Mouse (Mus musculus): ENCODE results near the gene Gm6020.
A peak's percentile ranks its signal among the peaks of the same experiment; 100 is the strongest.
"Not testable (repeated sequence)": the region's sequence is repeated elsewhere in the genome, so short reads cannot be mapped to it uniquely, and the experiment has no call there.

Gene Gm6020

GRCm38 (mm10) chr19:61183590-61183989 is at the start of gene Gm6020:
TSS of gene Gm6020 (plus strand) at chr19:61183890.
- not testable (repeated sequence) for DNase-seq (ENCODE audit: low spot score in 2 of 2)

- no peak for DNase-seq (ENCODE audit: low spot score in 2 of 2)
Measured at GRCm38 (mm10) chr19:61138655-61139054, 45.0 kb upstream of the Gm6020 start.

GRCm38 (mm10) chr19:61140342-61141206 is 43.1 kb upstream of the Gm6020 start, which contains the start of gene Zfp950:
TSS of gene Zfp950 (minus strand) at chr19:61140840.
- DNase-seq (ENCODE audit: low spot score in 2 of 2) = peak; percentile 90 to 96

- DNase-seq (ENCODE audit: low spot score in 2 of 2) = no peak
Measured at GRCm38 (mm10) chr19:61141299-61141698, 42.4 kb upstream of the Gm6020 start.

GRCm38 (mm10) chr19:61151372-61151700 is 32.4 kb upstream of the Gm6020 start:
- DNase-seq (ENCODE audit: low spot score in 2 of 2) = no peak

GRCm38 (mm10) chr19:61151701-61152420 is 31.8 kb upstream of the Gm6020 start:
- DNase-seq (ENCODE audit: low spot score in 2 of 2) = no peak

- no peak for DNase-seq (ENCODE audit: low spot score in 2 of 2)
Measured at GRCm38 (mm10) chr19:61175756-61176324, 7.8 kb upstream of the Gm6020 start, which contains the start of gene Gm7102. TSS of gene Gm7102 (minus strand) at chr19:61176309.

GRCm38 (mm10) chr19:61199316-61199715 is 15.6 kb downstream of the Gm6020 start:
- peak; percentile 89 to 92 for DNase-seq (ENCODE audit: low spot score in 2 of 2)

GRCm38 (mm10) chr19:61199836-61200235 is 16.1 kb downstream of the Gm6020 start:
- DNase-seq (ENCODE audit: low spot score in 2 of 2) = peak in 1 of 2 experiments; percentile 24

- not testable (repeated sequence) for DNase-seq (ENCODE audit: low spot score in 2 of 2)
Measured at GRCm38 (mm10) chr19:61207506-61207905, 23.8 kb downstream of the Gm6020 start.

- peak; percentile 31 to 32 for DNase-seq (ENCODE audit: low spot score in 2 of 2)
Measured at GRCm38 (mm10) chr19:61223706-61224328, 40.1 kb downstream of the Gm6020 start.

- peak; percentile 60 to 68 for DNase-seq (ENCODE audit: low spot score in 2 of 2)
Measured at GRCm38 (mm10) chr19:61224678-61225525, 41.2 kb downstream of the Gm6020 start.

GRCm38 (mm10) chr19:61225526-61226400 is 42.1 kb downstream of the Gm6020 start:
- DNase-seq (ENCODE audit: low spot score in 2 of 2) = peak; percentile 97 to 98

- peak; percentile 91 to 93 for DNase-seq (ENCODE audit: low spot score in 2 of 2)
Measured at GRCm38 (mm10) chr19:61226401-61226927, 42.8 kb downstream of the Gm6020 start.

GRCm38 (mm10) chr19:61226928-61227854 is 43.5 kb downstream of the Gm6020 start:
- peak; percentile 94 to 97 for DNase-seq (ENCODE audit: low spot score in 2 of 2)

- DNase-seq (ENCODE audit: low spot score in 2 of 2) = peak; percentile 58 to 71
Measured at GRCm38 (mm10) chr19:61227941-61228701, 44.4 kb downstream of the Gm6020 start, which contains the start of gene Csf2ra. TSS of gene Csf2ra (minus strand) at chr19:61228429.
